9 mouse cellular contexts compared by ENCODE assay signal in the genomic region with DNA sequence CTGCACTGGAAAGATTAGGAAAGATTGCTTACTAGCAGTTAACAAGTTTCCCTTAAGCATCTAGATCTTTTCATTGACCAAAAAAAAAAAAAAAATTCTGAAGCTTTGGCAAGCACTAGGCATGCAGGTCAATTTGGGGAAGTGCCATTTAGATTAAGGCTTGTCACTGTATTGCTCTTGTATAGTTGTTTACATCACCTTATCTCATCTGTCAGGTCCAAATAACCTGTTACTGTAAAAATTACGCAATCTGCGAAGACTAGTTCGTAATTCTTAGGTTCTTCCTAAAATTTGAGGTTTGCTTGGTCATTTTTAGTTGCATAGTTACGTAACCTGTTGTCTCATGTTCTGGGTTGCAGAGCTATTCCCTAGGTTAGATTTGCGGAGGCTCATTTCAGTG. TPM values are rescaled to one million over a fixed set of nuclear protein-coding genes. Genes with fewer than 3 reads are reported as not detected.
DNase-seq lines count a peak whose midpoint lies in the region; ATAC-seq and TF ChIP-seq lines count a peak whose summit lies in the region.
"Had no signal": no experiment of that assay in that cellular context is flagged by ENCODE, and none has a peak within 500 bp of the region (broad histone marks: within the 10 kb centered on the region; RNA-seq: fewer than 3 reads in every experiment).

No protein-coding gene starts in this region.

- peak overlapping the region; percentile 73; the same call in 1 of the 2 replicates for H3K4me2 ChIP-seq in stomach, embryonic 15.5 days
- no peak overlapping the region for H3K4me2 ChIP-seq in stomach, postnatal 0 days (replicated peaks; ENCODE audit: low read depth)
- peak overlapping the region; percentile 80 for H3K4me2 ChIP-seq in liver, embryonic 12.5 days
- H3K4me2 ChIP-seq in stomach, embryonic 16.5 days (ENCODE audit: low read depth, low read length), result peak overlapping the region; percentile 79; the same call in 1 of the 2 replicates

- peaks cover 6% of the 10 kb centered on the region; the same call in 1 of the 2 replicates for H3K4me1 ChIP-seq in stomach, embryonic 15.5 days
- H3K4me1 ChIP-seq in stomach, postnatal 0 days (replicated peaks; ENCODE audit: control insufficient read depth, insufficient read depth), result no peaks in the 10 kb centered on the region
- peaks cover 27% of the 10 kb centered on the region for H3K4me1 ChIP-seq in forebrain, embryonic 10.5 days
- peaks cover 52% of the 10 kb centered on the region for H3K4me1 ChIP-seq in liver, embryonic 12.5 days
- H3K4me1 ChIP-seq in stomach, embryonic 16.5 days (ENCODE audit: control insufficient read depth, insufficient read depth, low read length), result peaks cover 20% of the 10 kb centered on the region; the same call in 1 of the 2 replicates

- H3K4me3 ChIP-seq in stomach, embryonic 15.5 days (replicated peaks), result no peak overlapping the region
- no peak overlapping the region for H3K4me3 ChIP-seq in stomach, postnatal 0 days (ENCODE audit: low read depth, low read length)
- H3K4me3 ChIP-seq in forebrain, embryonic 10.5 days, result peak overlapping the region; percentile 80
- H3K4me3 ChIP-seq in liver, embryonic 12.5 days, result peak overlapping the region; percentile 91
- 0 out of 2 replicates have a peak overlapping the region, but pooled peaks have one; percentile 89 for H3K4me3 ChIP-seq in stomach, embryonic 16.5 days (replicated peaks; ENCODE audit: low read length)

- H3K36me3 ChIP-seq in stomach, embryonic 15.5 days, result peaks cover 3% of the 10 kb centered on the region; the same call in 1 of the 2 replicates
- no peaks in the 10 kb centered on the region for H3K36me3 ChIP-seq in stomach, postnatal 0 days (ENCODE audit: control insufficient read depth, insufficient read depth, low read length)
- H3K36me3 ChIP-seq in forebrain, embryonic 10.5 days (replicated peaks), result peaks cover 58% of the 10 kb centered on the region
- H3K36me3 ChIP-seq in liver, embryonic 12.5 days, result peaks cover 49% of the 10 kb centered on the region
- 0 out of 2 replicates have a peak, but pooled peaks cover 1% of the 10 kb centered on the region for H3K36me3 ChIP-seq in stomach, embryonic 16.5 days (ENCODE audit: control insufficient read depth, insufficient read depth, low read length)

- no peak for ATAC-seq in stomach, embryonic 15.5 days (ENCODE audit: insufficient read depth, low FRiP score, low read depth)
- no peak for ATAC-seq in stomach, postnatal 0 days (ENCODE audit: low FRiP score, low TSS enrichment)
- ATAC-seq in liver, embryonic 12.5 days, result no peak
- ATAC-seq in stomach, embryonic 16.5 days (ENCODE audit: insufficient read depth, low FRiP score), result no peak

- H3K27me3 ChIP-seq in stomach, embryonic 15.5 days (replicated peaks), result no peaks in the 10 kb centered on the region
- H3K27me3 ChIP-seq in stomach, postnatal 0 days (ENCODE audit: control insufficient read depth, insufficient read depth, low read length), result no peaks in the 10 kb centered on the region
- no peaks in the 10 kb centered on the region for H3K27me3 ChIP-seq in forebrain, embryonic 10.5 days (ENCODE audit: poor library complexity, severe bottlenecking)
- H3K27me3 ChIP-seq in liver, embryonic 12.5 days (replicated peaks), result no peaks in the 10 kb centered on the region
- H3K27me3 ChIP-seq in stomach, embryonic 16.5 days (ENCODE audit: control insufficient read depth, insufficient read depth, low read length), result no peaks in the 10 kb centered on the region

- no peaks in the 10 kb centered on the region for H3K9me3 ChIP-seq in stomach, embryonic 15.5 days
- no peaks in the 10 kb centered on the region for H3K9me3 ChIP-seq in stomach, postnatal 0 days (ENCODE audit: control insufficient read depth, low read length)
- no peaks in the 10 kb centered on the region for H3K9me3 ChIP-seq in forebrain, embryonic 10.5 days
- H3K9me3 ChIP-seq in liver, embryonic 12.5 days (replicated peaks), result no peaks in the 10 kb centered on the region
- H3K9me3 ChIP-seq in stomach, embryonic 16.5 days (replicated peaks; ENCODE audit: control insufficient read depth, low read length), result no peaks in the 10 kb centered on the region

- WGBS in stomach, embryonic 15.5 days, result 87% methylated on average over 5 of the region's 5 CpGs
- WGBS in stomach, postnatal 0 days, result 90% methylated on average over 5 of the region's 5 CpGs
- WGBS in forebrain, embryonic 10.5 days, result 96% methylated on average over 5 of the region's 5 CpGs
- 52% methylated on average over 5 of the region's 5 CpGs for WGBS in liver, embryonic 12.5 days (ENCODE audit: insufficient replicate concordance)
- whole genome bisulfite sequencing in stomach, embryonic 16.5 days, result 85% methylated on average over 5 of the region's 5 CpGs

- H3K9ac ChIP-seq in stomach, embryonic 15.5 days, result no peak overlapping the region
- no peak overlapping the region for H3K9ac ChIP-seq in stomach, postnatal 0 days (ENCODE audit: low read length)
- H3K9ac ChIP-seq in liver, embryonic 12.5 days, result peak overlapping the region; percentile 89
- no peak overlapping the region for H3K9ac ChIP-seq in stomach, embryonic 16.5 days (ENCODE audit: low read length)

- DNase-seq in stomach, postnatal 0 days (ENCODE audit: low spot score), result no peak
- DNase-seq in forebrain, embryonic 10.5 days (ENCODE audit: extremely low spot score, low spot score), result no peak
- no peak for DNase-seq in layer of hippocampus, adult 8-10 months (ENCODE audit: low spot score in 2 of 2)
- no peak for DNase-seq in ovary, adult 18-20 months (ENCODE audit: low spot score)
- no peak for DNase-seq in ovary, postnatal 10 days (ENCODE audit: low spot score)
- DNase-seq: lung, postnatal 10 days had no signal

- H3K27ac ChIP-seq in stomach, embryonic 15.5 days, result no peak overlapping the region
- H3K27ac ChIP-seq in stomach, postnatal 0 days (replicated peaks), result no peak overlapping the region
- no peak overlapping the region for H3K27ac ChIP-seq in forebrain, embryonic 10.5 days
- H3K27ac ChIP-seq in liver, embryonic 12.5 days, result peak overlapping the region; percentile 94
- H3K27ac ChIP-seq in stomach, embryonic 16.5 days (ENCODE audit: low read length), result no peak overlapping the region

- TF ChIP-seq CTCF in stomach, postnatal 0 days (IDR thresholded peaks at IDR 0.05; ENCODE audit: low read depth), result no peak

- TF ChIP-seq EP300 in stomach, postnatal 0 days (optimal IDR thresholded peaks at IDR 0.05), result no peak

RNA-seq across cellular contexts. Expression of gene Dck, which starts 2.1 kb away (rescaled TPM):
- 41.8 and 44.6 TPM in 2 replicates for polyA plus RNA-seq in stomach, embryonic 15.5 days (2015; fragmentation: Nextera tagmentation; extraction: Ambion mirVana)
- polyA plus RNA-seq in stomach, postnatal 0 days (2015; fragmentation: Nextera tagmentation; extraction: Ambion mirVana), result 11.0 and 12.4 TPM in 2 replicates
- 122 and 127 TPM in 2 replicates for polyA plus RNA-seq in forebrain, embryonic 10.5 days (2016; fragmentation: Nextera tagmentation; extraction: Ambion mirVana)
- 96.1 and 100 TPM in 2 replicates for polyA plus RNA-seq in liver, embryonic 12.5 days (2016; fragmentation: Nextera tagmentation; extraction: Ambion mirVana)
- polyA plus RNA-seq in stomach, embryonic 16.5 days (2015; fragmentation: Nextera tagmentation; extraction: Ambion mirVana), result 35.9 and 38.6 TPM in 2 replicates
- total RNA-seq in layer of hippocampus, adult 8-10 months (2022), result 10 to 100 TPM; 12.1 to 14.0 (median 12.9) TPM

RNA-seq across cellular contexts. Expression of gene Mob1b, which starts 46.2 kb away (rescaled TPM):
- 11.7 and 12.9 TPM in 2 replicates for polyA plus RNA-seq in stomach, embryonic 15.5 days (2015; fragmentation: Nextera tagmentation; extraction: Ambion mirVana)
- 7.9 and 10.1 TPM in 2 replicates for polyA plus RNA-seq in stomach, postnatal 0 days (2015; fragmentation: Nextera tagmentation; extraction: Ambion mirVana)
- polyA plus RNA-seq in forebrain, embryonic 10.5 days (2016; fragmentation: Nextera tagmentation; extraction: Ambion mirVana), result 14.1 and 14.9 TPM in 2 replicates
- 13.3 and 13.5 TPM in 2 replicates for polyA plus RNA-seq in liver, embryonic 12.5 days (2016; fragmentation: Nextera tagmentation; extraction: Ambion mirVana)
- polyA plus RNA-seq in stomach, embryonic 16.5 days (2015; fragmentation: Nextera tagmentation; extraction: Ambion mirVana), result 15.2 and 15.9 TPM in 2 replicates
- 10 to 100 TPM; 23.3 to 32.6 (median 26.6) TPM for total RNA-seq in layer of hippocampus, adult 8-10 months (2022)

Comparison
In these comparisons a context has a peak if more than half of its experiments do, and no peak if none do; other contexts are left out.
1. H3K4me3 ChIP-seq: peak in forebrain, embryonic 10.5 days (single experiment), liver, embryonic 12.5 days (single experiment) and stomach, embryonic 16.5 days (single experiment); none in stomach, embryonic 15.5 days (single experiment) and stomach, postnatal 0 days (single experiment).